Mouse (Mus musculus): Measurements from ENCODE around the gene Atf7.

DNA sequence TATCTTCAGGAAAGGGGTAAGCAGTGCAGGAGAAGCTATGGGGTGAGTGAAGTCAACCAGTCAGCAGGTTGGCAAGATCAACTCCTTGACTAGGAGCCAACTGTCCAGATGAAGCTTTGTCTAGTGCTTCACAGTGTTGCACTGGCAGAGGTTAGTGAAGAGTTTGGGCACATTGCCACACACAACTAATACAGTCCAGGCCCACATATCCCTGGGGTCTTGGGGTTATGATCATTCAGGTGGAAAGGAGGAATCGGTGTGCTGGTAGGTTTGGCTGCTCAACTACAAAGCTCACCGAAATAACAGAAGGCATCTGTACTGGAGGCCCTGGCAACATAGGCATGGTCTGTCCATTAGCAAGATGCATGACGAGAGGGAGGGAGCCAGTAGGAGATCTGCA, 77.8 kb downstream of the Atf7 start:
- TF ChIP-seq CTCF (IDR thresholded peaks at IDR 0.05; ENCODE audit: low read depth), result no peak
- TF ChIP-seq EP300 (IDR thresholded peaks at IDR 0.05; ENCODE audit: low read depth), result no peak

Measured in heart, postnatal 0 days (tissue).